Mouse (Mus musculus): ENCODE measurements around the gene Fthl17a.

DNA sequence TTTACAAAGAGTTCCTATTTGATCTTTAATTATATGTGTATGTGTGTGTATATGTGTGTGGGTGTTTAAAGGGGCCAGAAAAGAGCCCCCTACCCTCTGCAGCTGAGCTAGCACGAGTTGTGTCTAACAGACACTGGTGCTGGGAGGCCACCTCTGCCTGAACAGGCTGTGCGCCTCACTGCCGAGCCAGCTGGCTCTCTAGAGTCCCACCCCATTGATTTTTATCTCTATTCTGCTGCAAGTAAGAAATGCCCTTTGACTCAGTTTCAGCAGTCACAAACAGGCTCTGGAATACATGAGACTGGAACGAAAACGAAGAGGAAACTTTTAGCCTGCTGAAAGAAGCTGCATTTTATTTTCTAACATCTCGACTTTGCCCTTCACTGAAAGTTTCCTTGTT, 22.8 kb downstream of the Fthl17a start:
- TF ChIP-seq CTCF (IDR thresholded peaks at IDR 0.05; ENCODE audit: control insufficient read depth, insufficient read depth, low read length) (no peak), POLR2A (IDR thresholded peaks at IDR 0.05; ENCODE audit: borderline replicate concordance, control insufficient read depth, low read depth, low read length) (no peak)
